Mouse (Mus musculus) limb, embryonic 10.5 days (tissue): Measurements from ENCODE around the gene Cacna2d3. TPM values are rescaled to one million over a fixed set of nuclear protein-coding genes. Genes with fewer than 3 reads are reported as not detected.

Experiments used
- DNase-seq: peaks from one replicate; pipeline ENCODE4 v3.0.0-alpha.2; 2017; ENCODE audit warnings: low spot score
- H3K27ac ChIP-seq: fragments of 300-500 bp; sonication (generic); 2 replicates; pipeline ENCODE4 v1.5.1; 2016; ENCODE audit warnings: mild to moderate bottlenecking
- H3K27me3 ChIP-seq: fragments of 300-500 bp; sonication (generic); 2 replicates; pipeline ENCODE4 v1.6.1; 2016; ENCODE audit warnings: low read depth, mild to moderate bottlenecking; ENCODE audit not compliant: poor library complexity, severe bottlenecking
- H3K36me3 ChIP-seq: fragments of 300-500 bp; sonication (generic); 2 replicates; pipeline ENCODE4 v1.6.1; 2016; ENCODE audit warnings: mild to moderate bottlenecking, moderate library complexity
- H3K4me1 ChIP-seq: fragments of 300-500 bp; sonication (generic); 2 replicates; pipeline ENCODE4 v1.6.1; 2016
- H3K4me3 ChIP-seq: fragments of 300-500 bp; sonication (generic); 2 replicates; pipeline ENCODE4 v1.5.1; 2016; ENCODE audit warnings: mild to moderate bottlenecking, moderate library complexity
- H3K9me3 ChIP-seq: fragments of 300-500 bp; sonication (generic); replicated peaks from 2 replicates; pipeline ENCODE4 v1.6.1; 2016; ENCODE audit warnings: mild to moderate bottlenecking
- WGBS: fragments of 180-500 bp; shearing (Covaris S2); methylation state at CpG from one replicate; pipeline ENCODE4 v1.1.7; 2016; 5-methylcytosine and 5-hydroxymethylcytosine counted together
- polyA plus RNA-seq: library from polyadenylated mRNA; unstranded; fragments of >200 nt; fragmentation: Nextera tagmentation; extraction: Ambion mirVana; gene quantifications from 2 replicates; pipeline ENCODE4 v1.2.1, GENCODE M21; 2016

The Cacna2d3 gene
- polyA plus RNA-seq, 1 experiment from 2014 or later = 0.86 TPM

DNA sequence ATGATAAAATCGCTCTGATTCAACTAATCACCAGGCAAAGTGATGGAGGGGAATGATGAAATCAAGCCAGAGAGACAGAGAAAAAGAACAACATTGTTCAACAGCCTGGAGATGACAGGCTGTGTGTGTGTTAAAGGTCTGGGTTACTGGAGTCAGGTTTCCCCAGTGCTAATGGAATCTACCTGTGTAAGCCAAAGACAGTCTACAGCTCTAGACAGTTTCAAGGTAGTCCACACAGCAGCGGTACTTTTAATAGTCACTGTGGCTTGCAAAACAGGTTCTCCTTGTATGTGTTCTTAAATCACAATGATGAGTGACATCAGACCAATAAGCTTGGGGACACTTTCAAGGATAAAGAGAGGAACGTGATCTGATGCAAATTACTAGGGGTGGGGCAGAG is 191.1 kb downstream of the Cacna2d3 start:
- H3K27ac ChIP-seq = no peak overlapping the region
- 82% methylated on average over 3 of the region's 3 CpGs for WGBS
- H3K27me3 ChIP-seq = no peaks in the 10 kb centered on the region
- no peak for DNase-seq
- no peaks in the 10 kb centered on the region for H3K36me3 ChIP-seq
- H3K4me3 ChIP-seq = no peak overlapping the region
- H3K9me3 ChIP-seq = no peaks in the 10 kb centered on the region
- no peaks in the 10 kb centered on the region for H3K4me1 ChIP-seq

DNA sequence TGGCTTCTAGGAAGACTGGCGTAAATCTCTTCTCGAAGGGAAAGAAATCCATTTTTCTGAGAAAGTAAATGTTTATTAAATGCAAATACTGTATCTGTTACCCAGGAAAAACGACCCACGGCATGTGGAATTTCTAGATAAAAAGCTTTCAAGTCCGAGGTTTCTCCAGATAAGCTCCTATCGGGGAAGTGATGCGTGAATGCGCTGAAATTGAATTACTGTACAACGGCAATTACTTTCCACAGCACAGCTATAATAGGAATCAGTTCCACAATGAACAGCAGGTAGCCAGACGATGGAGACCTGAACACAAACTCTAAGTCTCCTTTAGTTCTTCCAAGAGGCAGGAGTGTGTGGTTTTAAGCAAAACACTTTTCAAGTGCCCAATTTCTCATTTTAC is 193.0 kb downstream of the Cacna2d3 start:
- Histone ChIP-seq H3K4me3 (no peak overlapping the region), H3K4me1 (no peaks in the 10 kb centered on the region), H3K36me3 (no peaks in the 10 kb centered on the region), H3K27ac (no peak overlapping the region), H3K27me3 (no peaks in the 10 kb centered on the region), H3K9me3 (no peaks in the 10 kb centered on the region)
- DNase-seq = no peak
- WGBS = 90% methylated on average over 10 of the region's 10 CpGs

DNA sequence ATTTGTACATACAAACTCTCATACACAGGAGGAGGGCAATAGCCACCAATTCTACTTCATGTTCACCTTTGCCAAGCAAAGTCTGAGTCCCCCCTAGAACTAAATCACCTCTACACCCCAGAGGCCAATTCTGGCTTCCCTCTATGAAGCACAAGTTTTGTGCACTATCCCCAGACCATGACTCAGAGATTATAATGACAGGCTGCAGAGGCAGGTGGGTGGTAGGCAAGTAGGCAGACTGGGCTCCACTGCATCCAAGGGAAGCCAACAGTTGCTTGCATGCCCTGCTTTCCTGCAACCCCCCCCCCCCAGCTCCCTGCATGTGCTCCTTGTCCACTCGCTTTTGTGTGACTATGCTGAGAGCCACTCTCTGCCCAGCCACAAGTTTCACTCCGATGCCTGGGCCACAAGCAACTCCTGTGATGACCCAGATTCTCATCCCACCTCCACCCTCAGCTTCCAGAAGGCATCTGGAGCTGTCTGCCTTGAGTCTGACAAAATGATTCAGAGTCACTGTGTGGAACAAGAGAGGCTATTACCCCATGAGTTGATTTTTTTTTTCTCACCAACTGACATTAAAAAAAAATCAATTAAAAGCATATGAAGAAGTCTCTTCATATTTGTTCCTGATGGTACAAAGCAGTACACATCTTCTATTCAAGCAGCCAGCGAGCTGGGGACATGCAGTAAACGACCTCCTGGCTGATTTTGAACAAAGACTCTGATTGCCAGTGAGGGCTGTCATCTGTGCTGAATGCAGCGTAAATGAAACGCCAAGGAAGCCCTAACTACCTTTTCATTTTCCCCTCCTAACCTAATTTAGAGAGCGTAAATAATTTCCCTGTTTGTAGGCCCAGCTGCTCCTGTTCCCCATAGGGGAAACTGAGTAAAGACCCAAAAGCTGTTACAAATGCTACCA is 201.7 kb downstream of the Cacna2d3 start:
- Histone ChIP-seq H3K4me3 (no peak overlapping the region), H3K36me3 (no peaks in the 10 kb centered on the region), H3K27me3 (no peaks in the 10 kb centered on the region), H3K4me1 (no peaks in the 10 kb centered on the region), H3K9me3 (no peaks in the 10 kb centered on the region), H3K27ac (no peak overlapping the region)
- DNase-seq = no peak
- WGBS = 58% methylated on average over 7 of the region's 7 CpGs

DNA sequence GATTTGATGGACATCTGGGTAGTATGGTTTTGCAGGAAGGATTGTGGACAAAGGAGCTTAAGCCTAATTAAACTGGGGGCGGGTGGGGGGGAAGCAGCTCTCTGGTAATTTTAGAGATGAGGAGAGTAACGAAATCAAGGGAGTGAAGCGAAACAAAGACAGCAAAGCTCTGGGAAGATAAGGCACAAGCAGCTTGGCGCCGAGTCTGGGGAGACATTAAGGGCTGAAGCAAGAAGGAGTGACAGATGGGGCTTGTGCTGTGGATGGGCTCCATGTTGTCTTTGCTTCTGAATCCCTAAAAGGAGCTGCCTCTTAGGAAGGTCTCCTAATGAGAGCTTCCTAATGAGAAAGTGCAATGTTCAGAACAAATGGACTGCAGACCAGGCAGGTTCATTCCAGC is 219.0 kb downstream of the Cacna2d3 start:
- DNase-seq = no peak
- no peaks in the 10 kb centered on the region for H3K4me1 ChIP-seq

GRCm38 (mm10) chr14:29498546-29499290 is 222.9 kb downstream of the Cacna2d3 start:
- no peaks in the 10 kb centered on the region for H3K27me3 ChIP-seq
- H3K27ac ChIP-seq = no peak overlapping the region
- no peak for DNase-seq
- no peaks in the 10 kb centered on the region for H3K4me1 ChIP-seq
- no peak overlapping the region for H3K4me3 ChIP-seq
- no peaks in the 10 kb centered on the region for H3K36me3 ChIP-seq
- 78% methylated on average over 8 of the region's 8 CpGs for WGBS
- H3K9me3 ChIP-seq = no peaks in the 10 kb centered on the region

More for the DNA sequence above, 219.0 kb downstream of the Cacna2d3 start:
- Histone ChIP-seq H3K27me3 (no peaks in the 10 kb centered on the region), H3K4me3 (no peak overlapping the region), H3K27ac (no peak overlapping the region), H3K36me3 (no peaks in the 10 kb centered on the region), H3K9me3 (no peaks in the 10 kb centered on the region)
- 84% methylated on average over 5 of the region's 5 CpGs for WGBS

DNA sequence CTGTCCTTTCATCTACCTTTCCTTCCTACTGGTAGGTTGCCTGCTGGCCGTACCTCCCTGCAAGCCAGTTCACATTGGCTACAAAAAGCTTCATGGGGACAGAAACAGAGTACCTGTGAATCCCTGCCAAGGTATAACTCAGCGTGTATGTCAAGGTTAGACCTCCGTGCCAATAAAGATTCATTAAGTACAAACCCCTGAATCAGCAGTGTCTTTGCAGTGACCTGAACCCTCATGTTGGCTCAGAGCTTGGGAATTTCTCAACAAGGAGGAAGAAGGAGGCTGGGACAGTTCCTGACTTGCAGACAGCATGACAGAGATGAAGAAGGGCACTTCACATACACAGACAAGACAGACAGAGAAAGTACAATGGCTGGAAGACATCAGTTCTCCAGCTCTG is 225.1 kb downstream of the Cacna2d3 start:
- no peak overlapping the region for H3K27ac ChIP-seq
- no peaks in the 10 kb centered on the region for H3K9me3 ChIP-seq
- DNase-seq = no peak
- no peaks in the 10 kb centered on the region for H3K36me3 ChIP-seq
- H3K4me3 ChIP-seq = no peak overlapping the region
- H3K4me1 ChIP-seq = no peaks in the 10 kb centered on the region
- WGBS = 86% methylated on average over 3 of the region's 3 CpGs
- H3K27me3 ChIP-seq = no peaks in the 10 kb centered on the region

DNA sequence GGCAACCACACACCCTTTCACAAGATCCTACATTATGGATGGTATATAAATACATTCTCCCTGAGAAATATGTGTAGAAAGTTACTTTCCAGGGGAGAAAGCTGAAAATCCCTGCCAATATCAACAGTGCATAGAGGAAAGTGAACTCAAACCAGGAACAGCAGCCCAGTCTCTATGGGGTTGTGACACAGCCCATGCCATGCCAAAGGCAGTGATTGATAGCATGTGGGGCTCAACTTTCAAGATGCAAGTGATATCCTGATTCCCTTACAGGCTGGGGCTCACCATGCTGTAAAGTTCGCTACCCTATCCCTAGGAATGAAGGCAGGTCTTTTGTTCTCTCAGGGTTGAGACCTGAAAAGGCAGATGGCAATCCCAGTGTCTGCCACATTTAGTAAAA is 229.9 kb downstream of the Cacna2d3 start:
- no peaks in the 10 kb centered on the region for H3K9me3 ChIP-seq
- H3K27me3 ChIP-seq = no peaks in the 10 kb centered on the region
- no peaks in the 10 kb centered on the region for H3K4me1 ChIP-seq
- H3K36me3 ChIP-seq = no peaks in the 10 kb centered on the region
- WGBS = 65% methylated on average over 1 of the region's 1 CpGs
- no peak for DNase-seq
- no peak overlapping the region for H3K27ac ChIP-seq
- no peak overlapping the region for H3K4me3 ChIP-seq

DNA sequence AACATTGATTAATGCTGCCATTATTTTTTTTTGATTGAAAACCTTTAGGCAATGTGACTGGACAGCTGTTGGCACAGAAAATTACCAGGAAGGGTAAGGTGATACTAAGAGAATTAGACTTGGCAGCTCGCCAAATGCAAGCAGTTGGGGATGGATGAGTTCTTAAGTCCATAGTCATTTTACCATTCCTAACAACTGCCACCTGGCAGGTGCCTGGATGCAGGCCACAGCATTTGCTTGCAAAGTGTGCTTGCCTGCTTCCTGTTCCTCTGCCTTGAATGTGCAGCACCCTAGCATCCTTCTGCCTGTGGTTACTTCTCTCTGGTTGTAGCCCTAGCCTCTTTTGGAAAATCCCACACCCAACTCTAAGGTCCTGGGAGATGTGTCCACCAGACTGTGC is 236.2 kb downstream of the Cacna2d3 start:
- WGBS = 78% methylated on average over 1 of the region's 1 CpGs
- Histone ChIP-seq H3K27me3 (no peaks in the 10 kb centered on the region), H3K36me3 (no peaks in the 10 kb centered on the region), H3K27ac (no peak overlapping the region), H3K4me3 (no peak overlapping the region), H3K9me3 (no peaks in the 10 kb centered on the region), H3K4me1 (no peaks in the 10 kb centered on the region)
- DNase-seq = no peak

DNA sequence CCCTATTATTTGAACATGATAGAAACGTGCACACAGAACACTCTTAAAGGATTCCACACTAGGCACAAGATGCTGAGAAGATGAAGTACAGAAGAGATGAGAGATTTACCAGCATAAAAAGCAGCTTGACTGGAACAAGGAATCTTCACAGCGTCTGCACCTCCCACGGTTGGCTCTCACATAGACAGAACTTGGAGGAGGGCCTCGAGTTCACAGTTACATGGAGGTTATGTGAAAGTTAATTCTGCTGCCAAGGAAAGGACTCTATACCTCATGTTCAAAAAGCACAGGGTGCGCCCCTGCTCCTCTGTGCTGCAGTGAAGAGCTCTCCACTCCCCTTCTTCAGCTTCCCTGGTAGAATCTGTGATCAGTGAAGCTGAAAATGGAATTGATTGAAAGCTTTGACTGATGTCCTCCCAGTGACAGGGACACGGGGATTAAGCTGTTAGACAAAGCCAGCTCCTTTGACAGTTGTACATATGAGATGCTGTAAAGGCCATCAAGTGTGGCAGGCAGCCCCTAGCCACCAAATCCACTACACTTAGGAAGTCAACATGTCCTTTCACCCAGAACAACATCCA is 243.2 kb downstream of the Cacna2d3 start:
- H3K27me3 ChIP-seq = no peaks in the 10 kb centered on the region
- WGBS = 80% methylated on average over 6 of the region's 6 CpGs

DNA sequence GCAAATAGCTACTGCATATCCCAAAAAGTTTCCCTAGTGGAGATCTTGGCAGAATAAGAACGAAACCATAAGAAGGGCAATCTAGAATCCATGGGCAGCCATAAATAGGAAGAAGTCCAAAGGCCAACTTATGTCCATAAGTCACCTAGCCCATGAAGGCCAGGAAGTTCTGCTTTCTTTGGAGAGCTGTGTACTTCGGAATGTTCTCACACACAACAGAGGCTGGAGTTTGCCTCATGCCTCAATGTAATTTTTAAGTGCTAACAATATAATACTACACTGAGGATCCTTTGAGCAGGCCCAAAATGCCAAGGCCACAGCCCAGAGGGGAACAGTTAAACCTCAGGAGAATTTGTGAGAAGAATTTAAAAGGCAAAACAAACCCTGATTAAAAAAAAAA is 257.4 kb downstream of the Cacna2d3 start:
- DNase-seq = no peak
- H3K4me1 ChIP-seq = no peaks in the 10 kb centered on the region
- no peaks in the 10 kb centered on the region for H3K36me3 ChIP-seq
- H3K4me3 ChIP-seq = no peak overlapping the region
- no peaks in the 10 kb centered on the region for H3K9me3 ChIP-seq
- H3K27me3 ChIP-seq = no peaks in the 10 kb centered on the region
- H3K27ac ChIP-seq = no peak overlapping the region
- WGBS = 88% methylated on average over 2 of the region's 2 CpGs

More for the DNA sequence above, 243.2 kb downstream of the Cacna2d3 start:
- H3K36me3 ChIP-seq = no peaks in the 10 kb centered on the region
- no peak overlapping the region for H3K4me3 ChIP-seq
- H3K27ac ChIP-seq = no peak overlapping the region
- no peaks in the 10 kb centered on the region for H3K9me3 ChIP-seq
- no peak for DNase-seq
- H3K4me1 ChIP-seq = no peaks in the 10 kb centered on the region

- WGBS = 56% methylated on average over 3 of the region's 3 CpGs
- H3K27me3 ChIP-seq = no peaks in the 10 kb centered on the region
- H3K9me3 ChIP-seq = no peaks in the 10 kb centered on the region
- H3K4me1 ChIP-seq = 0 out of 2 replicates have a peak, but pooled peaks cover 6% of the 10 kb centered on the region
- no peak overlapping the region for H3K4me3 ChIP-seq
- no peak for DNase-seq
- no peak overlapping the region for H3K27ac ChIP-seq
- no peaks in the 10 kb centered on the region for H3K36me3 ChIP-seq
Observed at GRCm38 (mm10) chr14:29449203-29449602, 272.5 kb downstream of the Cacna2d3 start.

GRCm38 (mm10) chr14:29443091-29444026 is 278.3 kb downstream of the Cacna2d3 start:
- Histone ChIP-seq H3K36me3 (no peaks in the 10 kb centered on the region), H3K27me3 (no peaks in the 10 kb centered on the region), H3K9me3 (no peaks in the 10 kb centered on the region), H3K4me3 (no peak overlapping the region), H3K27ac (peak overlapping the region; percentile 75; the same call in 1 of the 2 replicates), H3K4me1 (peaks cover 23% of the 10 kb centered on the region)
- 33% methylated on average over 15 of the region's 15 CpGs for WGBS
- DNase-seq = peak; percentile 61
